Mouse (Mus musculus) small intestine, adult 2 months (tissue): ENCODE measurements around the gene Armc10. TPM values are rescaled to one million over a fixed set of nuclear protein-coding genes. Genes with fewer than 3 reads are reported as not detected.
"Not testable (repeated sequence)": the region's sequence is repeated elsewhere in the genome, so short reads cannot be mapped to it uniquely, and the experiment has no call there.

Source experiments
- H3K27ac ChIP-seq: fragments of 200-500 bp; 2 replicates; pipeline ENCODE4 v1.5.1; 2012; ENCODE audit warnings: low read depth, low read length, control low read depth, inconsistent platforms; ENCODE audit not compliant: insufficient read depth
- H3K27me3 ChIP-seq: fragments of 200-500 bp; 2 replicates; pipeline ENCODE4 v1.6.1; 2012; ENCODE audit warnings: mild to moderate bottlenecking, moderate library complexity, low read length, inconsistent platforms; ENCODE audit not compliant: control insufficient read depth, insufficient read depth
- H3K36me3 ChIP-seq: fragments of 200-500 bp; 2 replicates; pipeline ENCODE4 v1.6.1; 2012; ENCODE audit warnings: mild to moderate bottlenecking, low read length, control low read depth, inconsistent platforms; ENCODE audit not compliant: control insufficient read depth, insufficient read depth
- H3K4me1 ChIP-seq: fragments of 200-500 bp; 2 replicates; pipeline ENCODE4 v1.6.1; 2012; ENCODE audit warnings: low read length, inconsistent platforms, mixed read lengths; ENCODE audit not compliant: control insufficient read depth, insufficient read depth, insufficient read length
- H3K4me3 ChIP-seq: fragments of 200-500 bp; 2 replicates; pipeline ENCODE4 v1.5.1; 2012; ENCODE audit warnings: low read depth, mild to moderate bottlenecking, control low read depth, inconsistent platforms, low read length, moderate library complexity
- CTCF ChIP-seq: fragments of 200-500 bp; IDR thresholded peaks from 2 replicates; pipeline ENCODE4 v1.5.1; 2012; ENCODE audit warnings: low read depth, mild to moderate bottlenecking, control low read depth, inconsistent platforms, low read length, moderate library complexity, mixed read lengths; ENCODE audit not compliant: insufficient replicate concordance, insufficient read length; ENCODE audit errors: extremely low read depth
- POLR2A ChIP-seq: fragments of 200-500 bp; IDR thresholded peaks from 2 replicates; pipeline ENCODE4 v1.6.1; 2012; ENCODE audit warnings: low read depth, mild to moderate bottlenecking, control low read depth, inconsistent platforms, low read length, moderate library complexity
- WGBS: fragments of 180-500 bp; shearing (Covaris S2); methylation state at CpG from one replicate; pipeline ENCODE4 v1.1.7; 2018; 5-methylcytosine and 5-hydroxymethylcytosine counted together
- polyA plus RNA-seq: library from polyadenylated mRNA; depleted of rRNA; stranded (reverse); fragments of >200 nt; gene quantifications from 2 replicates; pipeline ENCODE4 v1.2.3, GENCODE M21; 2012

The Armc10 gene
- polyA plus RNA-seq, 1 experiment, result 31.8 TPM

DNA sequence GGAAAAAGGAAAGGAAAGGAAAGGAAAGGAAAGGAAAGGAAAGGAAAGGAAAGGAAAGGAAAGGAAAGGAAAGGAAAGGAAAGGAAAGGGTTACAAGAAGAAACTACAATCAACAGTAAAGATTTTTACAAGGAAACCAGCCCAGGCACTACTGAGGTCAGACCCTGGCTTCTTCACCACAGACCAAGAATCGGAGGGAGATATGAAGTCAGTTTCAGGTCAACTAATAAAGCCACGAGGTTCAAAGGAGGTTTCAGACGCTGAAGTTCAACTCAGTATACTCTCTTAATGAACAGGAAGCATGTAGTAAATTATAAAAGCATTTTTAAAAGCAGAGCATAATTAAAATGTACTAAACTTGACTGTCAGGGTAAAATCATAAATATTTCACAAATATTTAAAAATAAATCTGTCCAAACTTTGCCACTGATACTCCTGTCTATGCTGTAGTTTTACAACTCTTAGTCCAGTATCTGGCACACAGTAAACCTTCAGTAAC lies 47.8 kb downstream of the Armc10 start:
- H3K27ac ChIP-seq, result no peak overlapping the region
- 13% methylated on average over 3 of the region's 3 CpGs for WGBS
- H3K4me1 ChIP-seq, result peaks cover 10% of the 10 kb centered on the region; the same call in 1 of the 2 replicates

DNA sequence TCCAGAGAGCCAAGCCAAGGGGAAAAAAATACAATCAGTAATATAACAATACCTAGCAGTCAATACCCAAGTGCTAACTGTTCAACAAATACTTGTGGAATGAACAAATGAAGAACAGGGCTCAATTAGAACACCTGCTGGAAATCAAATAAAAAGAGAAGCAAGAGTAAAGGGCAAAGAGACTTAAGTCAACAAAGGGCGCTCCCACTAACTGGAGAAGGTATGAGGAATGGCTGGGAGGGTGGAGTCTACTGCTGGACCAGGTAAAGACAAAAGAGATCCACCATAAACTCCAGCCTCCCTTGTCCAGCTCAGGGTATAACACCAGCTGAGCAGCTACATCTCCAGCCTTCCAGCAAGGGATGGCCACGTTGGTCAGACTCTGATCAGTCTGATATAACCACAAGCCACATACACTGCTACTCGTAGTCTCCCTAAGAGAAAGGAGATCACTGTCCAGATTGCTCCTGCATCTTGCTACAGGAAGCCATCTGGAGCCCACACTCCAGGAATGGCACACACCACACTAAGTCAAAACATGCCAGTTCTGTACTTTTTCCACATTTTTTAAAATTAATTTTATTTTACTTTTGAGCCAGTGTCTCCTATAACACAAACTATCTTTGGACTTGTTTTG lies 49.4 kb downstream of the Armc10 start:
- Histone ChIP-seq H3K27me3 (no peaks in the 10 kb centered on the region), H3K4me1 (peaks cover 10% of the 10 kb centered on the region; the same call in 1 of the 2 replicates), H3K36me3 (no peaks in the 10 kb centered on the region), H3K27ac (no peak overlapping the region), H3K4me3 (no peak overlapping the region)
- TF ChIP-seq POLR2A (no peak), CTCF (no peak)
- WGBS, result 39% methylated on average over 3 of the region's 3 CpGs

More for the DNA sequence above, 47.8 kb downstream of the Armc10 start:
- TF ChIP-seq CTCF, result no peak
- TF ChIP-seq POLR2A, result no peak
- Histone ChIP-seq H3K27me3 (no peaks in the 10 kb centered on the region), H3K4me3 (no peak overlapping the region), H3K36me3 (0 out of 2 replicates have a peak, but pooled peaks cover 1% of the 10 kb centered on the region)

DNA sequence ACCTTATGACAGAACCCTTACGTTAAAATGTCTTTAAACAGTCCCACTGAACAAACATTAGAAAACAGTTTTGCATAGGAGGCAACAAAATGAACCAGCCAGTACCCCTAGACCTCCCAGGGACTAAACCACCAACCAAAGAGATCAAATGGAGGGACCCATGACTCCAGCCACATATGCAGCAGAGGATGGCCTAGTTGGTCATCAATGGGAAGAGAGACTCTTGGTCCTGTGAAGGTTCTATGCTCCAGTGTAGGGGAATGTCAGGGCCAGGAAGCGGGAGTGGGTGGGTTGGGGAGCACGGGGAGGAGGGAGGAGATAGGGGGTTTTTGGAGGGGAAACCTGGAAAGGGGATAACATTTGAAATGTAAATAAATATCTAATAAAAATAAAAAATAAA lies 53.9 kb downstream of the Armc10 start:
- not testable (repeated sequence) for H3K27me3 ChIP-seq
- WGBS, result 77% methylated on average over 3 of the region's 3 CpGs

DNA sequence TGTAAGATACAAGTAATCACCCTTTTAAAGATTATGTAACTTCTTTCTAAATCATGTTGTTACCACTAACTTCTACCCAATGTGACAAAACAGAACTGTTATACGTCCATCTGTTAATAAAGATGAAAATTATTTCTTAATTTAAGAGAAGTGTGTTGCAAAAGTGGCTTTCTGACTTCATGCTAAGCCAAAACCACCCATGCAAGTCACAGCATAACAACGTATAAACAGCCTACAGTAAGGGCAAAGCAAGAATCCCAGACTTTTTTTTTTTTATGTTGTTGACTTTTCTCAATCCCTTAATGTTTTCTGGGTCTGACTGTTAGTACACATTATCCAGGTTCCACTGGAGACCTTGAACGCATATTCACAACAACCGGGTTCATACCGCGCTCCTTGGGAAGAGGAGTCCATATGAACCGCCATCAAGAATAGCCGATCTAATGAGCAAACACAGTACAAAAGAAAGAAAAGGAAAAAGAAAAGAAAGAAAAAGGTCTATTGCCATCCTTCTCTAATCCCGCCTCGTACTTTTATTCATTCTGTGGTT lies 54.7 kb downstream of the Armc10 start:
- no peak overlapping the region for H3K4me3 ChIP-seq
- 12% methylated on average over 10 of the region's 10 CpGs for WGBS
- no peak for TF ChIP-seq CTCF
- TF ChIP-seq POLR2A, result no peak
- H3K4me1 ChIP-seq, result peaks cover 3% of the 10 kb centered on the region
- no peaks in the 10 kb centered on the region for H3K27me3 ChIP-seq
- no peaks in the 10 kb centered on the region for H3K36me3 ChIP-seq
- H3K27ac ChIP-seq, result no peak overlapping the region

More for the DNA sequence above, 53.9 kb downstream of the Armc10 start:
- not testable (repeated sequence) for H3K36me3 ChIP-seq, H3K4me3 ChIP-seq, H3K4me1 ChIP-seq, H3K27ac ChIP-seq

DNA sequence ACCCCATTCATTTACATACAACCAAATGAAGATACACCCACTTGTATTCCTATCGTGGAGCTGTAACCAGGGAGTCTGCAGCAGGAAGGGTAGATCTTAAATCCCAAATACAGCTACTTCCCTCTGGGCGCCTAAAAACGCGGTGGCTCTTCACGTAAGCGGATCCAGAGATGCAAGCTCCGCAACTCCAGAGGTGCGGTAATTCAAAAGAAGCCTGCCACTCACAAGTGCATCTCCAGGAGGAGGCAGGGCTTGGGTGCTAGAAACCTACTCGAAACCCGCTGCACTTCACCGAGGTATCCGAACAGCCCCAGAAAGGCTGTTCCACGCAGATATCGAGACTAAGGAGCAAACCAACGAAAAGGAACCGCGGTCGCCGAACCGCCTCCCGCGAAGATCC lies 55.3 kb downstream of the Armc10 start:
- under 1% methylated on average over 22 of the region's 22 CpGs for WGBS
- Histone ChIP-seq H3K27ac (peak overlapping the region; percentile 15; the same call in 1 of the 2 replicates), H3K36me3 (no peaks in the 10 kb centered on the region), H3K4me1 (peaks cover 3% of the 10 kb centered on the region), H3K27me3 (no peaks in the 10 kb centered on the region), H3K4me3 (peak overlapping the region; percentile 75)
- peak; percentile 28; the same call in 1 of the 2 replicates for TF ChIP-seq CTCF
- no peak for TF ChIP-seq POLR2A

DNA sequence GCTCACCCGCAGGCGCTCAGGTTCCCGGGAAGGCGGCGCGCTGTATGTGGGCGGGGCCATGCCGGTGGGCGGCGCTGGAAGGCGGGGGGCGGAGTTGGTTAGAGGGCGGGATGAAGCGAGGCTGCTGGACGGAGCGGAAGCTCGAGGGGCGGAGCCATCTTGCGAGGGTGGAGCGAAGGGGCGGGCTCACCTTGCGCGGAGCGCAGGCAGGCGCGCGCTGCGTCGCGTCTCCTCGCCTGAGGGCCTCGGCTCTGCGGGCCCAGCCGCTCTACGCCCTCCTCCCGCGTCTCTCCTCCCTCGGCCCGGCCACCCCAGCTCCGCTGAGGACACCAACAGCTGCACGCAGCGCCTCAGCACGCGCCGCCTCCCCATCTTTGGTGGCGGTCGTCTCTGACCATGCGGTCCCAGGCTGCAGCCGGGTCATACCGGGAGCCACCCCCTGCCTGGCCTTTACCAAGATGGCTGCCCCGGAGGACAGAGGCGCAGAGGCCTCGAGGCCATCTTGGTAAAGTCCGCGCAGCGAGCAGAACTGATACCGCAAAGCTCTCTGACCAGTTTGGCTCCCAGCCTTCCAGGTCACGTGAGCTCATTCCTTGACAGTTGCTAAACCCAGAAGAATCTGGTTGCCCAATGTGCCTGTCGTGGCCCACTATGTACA lies 55.9 kb downstream of the Armc10 start, which contains the start of gene Napepld:
Napepld (minus strand) TSS at position 46 of the 658 bp plus-strand sequence.
- under 1% methylated on average over 59 of the region's 59 CpGs for WGBS
- H3K27ac ChIP-seq, result peak within 1 kb of the TSS; percentile 93
- no peaks in the 10 kb centered on the region for H3K36me3 ChIP-seq
- H3K4me1 ChIP-seq, result peaks cover 3% of the 10 kb centered on the region
- no peak for TF ChIP-seq CTCF
- peak; percentile 96 for TF ChIP-seq POLR2A
- peak within 1 kb of the TSS; percentile 75 for H3K4me3 ChIP-seq
- H3K27me3 ChIP-seq, result no peaks in the 10 kb centered on the region

DNA sequence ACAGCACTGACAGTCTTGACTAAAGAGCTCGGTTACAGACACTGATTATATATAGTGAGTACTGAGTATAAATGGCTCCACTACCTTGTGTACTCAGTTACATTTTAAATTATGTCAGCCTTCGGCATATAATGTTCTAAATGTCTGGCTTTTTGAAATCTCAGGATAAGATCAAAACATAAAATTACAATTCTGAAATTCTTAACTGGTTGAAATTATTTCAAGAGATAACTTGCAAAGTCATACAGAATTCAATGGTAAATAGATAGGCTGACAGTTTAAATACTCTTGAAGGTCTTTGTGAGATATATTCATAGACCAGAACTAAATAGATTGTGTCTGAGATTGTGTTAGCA lies 56.4 kb downstream of the Armc10 start:
- Histone ChIP-seq H3K4me3 (peak overlapping the region; percentile 75), H3K36me3 (no peaks in the 10 kb centered on the region), H3K27ac (peak overlapping the region; percentile 93), H3K4me1 (peaks cover 3% of the 10 kb centered on the region), H3K27me3 (no peaks in the 10 kb centered on the region)
- 42% methylated on average over 2 of the region's 2 CpGs for WGBS
- TF ChIP-seq CTCF (no peak), POLR2A (no peak)
